Mouse (Mus musculus) cortical plate, adult 2 months (tissue): ENCODE results near the gene Wdr59. TPM values are rescaled to one million over a fixed set of nuclear protein-coding genes. Genes with fewer than 3 reads are reported as not detected.

ENCODE experiments used
- H3K27ac ChIP-seq: fragments of 200-500 bp; 2 replicates; pipeline ENCODE4 v1.5.1; 2012; ENCODE audit warnings: low read length, control low read depth, inconsistent platforms; ENCODE audit not compliant: insufficient read depth
- H3K4me1 ChIP-seq: fragments of 200-500 bp; 2 replicates; pipeline ENCODE4 v1.6.1; 2011; ENCODE audit warnings: low read length; ENCODE audit not compliant: control insufficient read depth, insufficient read depth
- H3K4me3 ChIP-seq: fragments of 200-500 bp; 2 replicates; pipeline ENCODE4 v1.5.1; 2011; ENCODE audit warnings: mild to moderate bottlenecking, low read length, control low read depth; ENCODE audit not compliant: insufficient read depth
- CTCF ChIP-seq: fragments of 200-500 bp; IDR thresholded peaks from 2 replicates; pipeline ENCODE4 v1.5.1; 2011; ENCODE audit warnings: mild to moderate bottlenecking, control low read depth, low read length; ENCODE audit not compliant: insufficient read depth; ENCODE audit errors: extremely low read depth
- POLR2A ChIP-seq: fragments of 200-500 bp; IDR thresholded peaks from 2 replicates; pipeline ENCODE4 v1.6.1; 2011; ENCODE audit warnings: mild to moderate bottlenecking, low read length, control low read depth; ENCODE audit not compliant: insufficient read depth; ENCODE audit errors: extremely low read depth
- polyA plus RNA-seq: library from polyadenylated mRNA; depleted of rRNA; stranded (reverse); fragments of >200 nt; gene quantifications from 2 replicates; pipeline ENCODE4 v1.2.3, GENCODE M21; 2012; rRNA removed

Gene Wdr59
- 14.6 and 15.2 TPM in 2 replicates for polyA plus RNA-seq

DNA sequence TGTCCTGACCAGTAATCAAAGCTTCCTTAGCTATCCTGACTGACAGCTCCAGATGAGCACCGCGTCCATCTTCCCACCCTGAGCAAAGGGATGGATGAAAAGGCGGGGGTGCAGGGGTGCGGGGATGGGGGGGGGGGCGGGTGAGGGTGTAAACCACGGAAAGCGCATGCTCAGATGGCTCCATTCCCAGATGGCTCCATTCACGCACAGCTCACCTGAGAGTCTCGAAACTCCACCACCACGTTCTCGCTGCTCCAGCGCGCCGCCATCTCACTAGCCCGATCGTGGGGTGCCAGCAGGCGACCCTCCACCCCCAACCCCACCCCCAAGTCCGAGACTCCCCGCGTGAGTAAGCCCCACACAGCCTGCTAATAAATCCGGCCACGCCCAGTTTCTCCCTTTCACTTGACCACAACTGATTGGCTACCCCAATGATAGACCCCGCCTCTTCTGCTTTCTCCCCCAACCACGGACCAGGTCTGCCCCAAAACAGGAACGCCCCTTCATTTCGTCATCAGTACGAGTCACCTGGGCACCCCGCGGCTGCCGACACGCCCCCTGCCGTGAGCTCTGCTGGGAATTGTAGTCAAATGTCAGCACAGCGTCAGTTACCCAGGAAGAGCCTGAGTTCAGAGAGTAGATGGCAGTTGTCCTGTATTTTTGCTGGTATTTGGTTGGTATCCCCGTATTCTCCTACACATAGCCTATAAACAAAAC is at the start of gene Wdr59:
TSS of gene Wdr59 (minus strand) at position 380 of the 717 bp plus-strand sequence.
- Histone ChIP-seq H3K4me3 (peak within 1 kb of the TSS; percentile 75), H3K4me1 (no peaks in the 10 kb centered on the region), H3K27ac (no peak within 1 kb of the TSS)
- TF ChIP-seq CTCF, result no peak
- peak; percentile 57; the same call in 1 of the 2 replicates for TF ChIP-seq POLR2A

GRCm38 (mm10) chr8:111571661-111572060 is 49.8 kb upstream of the Wdr59 start:
- no peak overlapping the region for H3K4me3 ChIP-seq
- TF ChIP-seq POLR2A, result no peak
- no peak for TF ChIP-seq CTCF
- peaks cover 8% of the 10 kb centered on the region for H3K4me1 ChIP-seq

GRCm38 (mm10) chr8:111570432-111570831 is 48.5 kb upstream of the Wdr59 start:
- TF ChIP-seq CTCF, result no peak
- TF ChIP-seq POLR2A, result no peak
- Histone ChIP-seq H3K27ac (peak overlapping the region; percentile 28; the same call in 1 of the 2 replicates), H3K4me1 (peaks cover 9% of the 10 kb centered on the region; the same call in 1 of the 2 replicates), H3K4me3 (no peak overlapping the region)

More at GRCm38 (mm10) chr8:111571661-111572060, 49.8 kb upstream of the Wdr59 start:
- H3K27ac ChIP-seq, result no peak overlapping the region

DNA sequence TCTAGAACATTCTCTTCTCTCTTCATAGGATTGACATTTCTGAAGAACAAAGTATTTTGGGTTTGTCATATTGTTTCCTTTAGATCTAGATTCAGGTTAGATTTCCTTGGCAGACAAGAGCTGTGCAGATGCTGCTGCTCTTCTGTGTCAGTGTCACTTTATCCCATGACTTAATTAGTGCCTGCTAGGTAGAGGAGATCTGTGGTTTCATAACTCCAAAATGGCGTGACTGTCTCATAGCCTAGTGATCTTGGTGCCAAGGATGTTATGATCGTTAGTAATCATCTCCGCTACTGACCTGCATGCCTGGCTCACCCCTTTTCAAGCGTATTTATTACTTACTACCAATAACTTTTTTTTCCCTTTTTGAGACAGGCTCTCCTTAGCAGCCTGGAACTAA is 48.0 kb upstream of the Wdr59 start:
- peak overlapping the region; percentile 28; the same call in 1 of the 2 replicates for H3K27ac ChIP-seq
- H3K4me1 ChIP-seq, result peaks cover 9% of the 10 kb centered on the region; the same call in 1 of the 2 replicates
- H3K4me3 ChIP-seq, result no peak overlapping the region
- TF ChIP-seq CTCF (no peak), POLR2A (no peak)

- Histone ChIP-seq H3K4me1 (peaks cover 11% of the 10 kb centered on the region; the same call in 1 of the 2 replicates), H3K27ac (peak overlapping the region; percentile 6; the same call in 1 of the 2 replicates), H3K4me3 (no peak overlapping the region)
- TF ChIP-seq POLR2A, result no peak
Measured at GRCm38 (mm10) chr8:111568029-111568428, 46.1 kb upstream of the Wdr59 start.

GRCm38 (mm10) chr8:111567571-111567970 is 45.7 kb upstream of the Wdr59 start:
- H3K4me1 ChIP-seq, result peaks cover 11% of the 10 kb centered on the region; the same call in 1 of the 2 replicates
- H3K27ac ChIP-seq, result peak overlapping the region; percentile 6
- no peak for TF ChIP-seq CTCF
- TF ChIP-seq POLR2A, result no peak
- no peak overlapping the region for H3K4me3 ChIP-seq

- TF ChIP-seq POLR2A, result no peak
- TF ChIP-seq CTCF, result no peak
- H3K4me1 ChIP-seq, result peaks cover 15% of the 10 kb centered on the region
- H3K4me3 ChIP-seq, result no peak overlapping the region
- H3K27ac ChIP-seq, result no peak overlapping the region
Measured at GRCm38 (mm10) chr8:111566326-111566725, 44.4 kb upstream of the Wdr59 start.

DNA sequence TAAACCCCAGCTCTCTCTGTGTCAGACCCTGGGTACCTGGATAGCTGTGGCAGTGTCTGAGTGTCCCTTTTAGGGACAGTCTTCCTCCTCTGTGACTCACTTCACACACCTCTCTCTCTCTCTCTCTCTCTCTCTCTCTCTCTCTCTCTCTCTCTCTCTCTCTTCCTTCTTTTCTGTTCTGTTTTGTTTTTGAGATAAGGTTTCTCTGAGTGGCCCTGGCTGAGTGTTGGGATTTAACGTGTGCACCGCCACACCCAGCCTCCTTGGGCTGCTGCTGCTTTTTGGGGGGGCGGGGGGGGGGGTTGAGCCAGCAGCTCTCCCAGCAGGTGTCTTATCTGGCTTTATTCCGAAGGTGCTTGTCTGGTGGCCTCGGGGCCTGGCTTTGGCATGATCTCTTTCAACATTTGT is 43.9 kb upstream of the Wdr59 start:
- Histone ChIP-seq H3K4me3 (no peak overlapping the region), H3K4me1 (peaks cover 15% of the 10 kb centered on the region), H3K27ac (no peak overlapping the region)
- no peak for TF ChIP-seq CTCF
- no peak for TF ChIP-seq POLR2A

DNA sequence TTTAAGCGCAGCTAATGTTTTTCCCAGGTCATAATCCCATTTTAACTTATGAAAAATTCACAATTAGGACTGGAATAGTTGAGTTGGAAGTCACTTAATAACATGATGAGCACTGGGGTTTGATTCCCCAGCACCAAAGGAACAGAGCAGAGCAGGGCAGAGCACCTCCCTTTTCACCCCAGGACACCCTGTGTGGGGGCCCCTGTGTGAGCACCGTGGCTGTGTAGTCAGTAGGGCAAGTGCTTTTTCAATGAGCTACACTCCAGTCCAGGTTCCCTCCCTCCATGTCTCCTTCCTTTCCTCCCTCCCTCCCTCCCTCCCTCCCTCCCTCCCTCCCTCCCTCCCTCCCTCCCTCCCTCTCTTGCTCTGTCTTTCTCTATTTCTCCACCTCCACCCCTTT is 42.2 kb upstream of the Wdr59 start:
- TF ChIP-seq CTCF (no peak), POLR2A (no peak)
- Histone ChIP-seq H3K27ac (no peak overlapping the region), H3K4me3 (no peak overlapping the region), H3K4me1 (peaks cover 15% of the 10 kb centered on the region)

GRCm38 (mm10) chr8:111563687-111564086 is 41.8 kb upstream of the Wdr59 start:
- Histone ChIP-seq H3K4me1 (peaks cover 16% of the 10 kb centered on the region), H3K27ac (no peak overlapping the region), H3K4me3 (no peak overlapping the region)
- TF ChIP-seq POLR2A (no peak), CTCF (no peak)
